Mouse (Mus musculus) stomach, postnatal 0 days (tissue): ENCODE results near the gene P2rx7. TPM values are rescaled to one million over a fixed set of nuclear protein-coding genes. Genes with fewer than 3 reads are reported as not detected.

Source experiments
- ATAC-seq: fragments of 200-750 bp; cut with Nextera tagmentation; 2 replicates; pipeline ENCODE4 v1.8.0; 2017; ENCODE audit not compliant: low FRiP score, low TSS enrichment
- DNase-seq: peaks from one replicate; pipeline ENCODE4 v3.0.0-alpha.2; 2016; ENCODE audit warnings: low spot score
- H3K27ac ChIP-seq: fragments of 300-500 bp; sonication (generic); replicated peaks from 2 replicates; pipeline ENCODE4 v1.5.1; 2014; ENCODE audit warnings: mild to moderate bottlenecking, control low read depth
- H3K27me3 ChIP-seq: fragments of 300-500 bp; sonication (generic); 2 replicates; pipeline ENCODE4 v1.6.1; 2014; ENCODE audit warnings: low read length; ENCODE audit not compliant: control insufficient read depth, insufficient read depth
- H3K36me3 ChIP-seq: fragments of 300-500 bp; sonication (generic); 2 replicates; pipeline ENCODE4 v1.6.1; 2014; ENCODE audit warnings: low read length, mixed read lengths; ENCODE audit not compliant: control insufficient read depth, insufficient read depth
- H3K4me1 ChIP-seq: fragments of 300-500 bp; sonication (generic); replicated peaks from 2 replicates; pipeline ENCODE4 v1.6.1; 2014; ENCODE audit warnings: antibody characterized with exemption; ENCODE audit not compliant: control insufficient read depth, insufficient read depth
- H3K4me2 ChIP-seq: fragments of 300-500 bp; sonication (generic); replicated peaks from 2 replicates; pipeline ENCODE4 v1.6.1; 2014; ENCODE audit warnings: low read depth, mild to moderate bottlenecking, control low read depth, moderate library complexity
- H3K4me3 ChIP-seq: fragments of 300-500 bp; sonication (generic); 2 replicates; pipeline ENCODE4 v1.5.1; 2014; ENCODE audit warnings: low read depth, low read length, control low read depth
- H3K9ac ChIP-seq: fragments of 300-500 bp; sonication (generic); 2 replicates; pipeline ENCODE4 v1.6.1; 2014; ENCODE audit warnings: mild to moderate bottlenecking, low read length, control low read depth, mixed read lengths
- H3K9me3 ChIP-seq: fragments of 300-500 bp; sonication (generic); 2 replicates; pipeline ENCODE4 v1.6.1; 2016; ENCODE audit warnings: low read length; ENCODE audit not compliant: control insufficient read depth
- CTCF ChIP-seq: IDR thresholded peaks from 2 replicates; pipeline ENCODE4 v1.5.1; 2016; ENCODE audit warnings: antibody characterized with exemption, low read depth, mild to moderate bottlenecking, moderate library complexity
- EP300 ChIP-seq: optimal IDR thresholded peaks from 2 replicates; pipeline ENCODE3; 2016; ENCODE audit warnings: antibody characterized with exemption
- WGBS: fragments of 180-500 bp; shearing (Covaris S2); extraction: QIAGEN DNeasy Blood & Tissue Kit; methylation state at CpG from one replicate; pipeline ENCODE4 v1.1.7; 2014; 5-methylcytosine and 5-hydroxymethylcytosine counted together
- polyA plus RNA-seq: library from polyadenylated mRNA; unstranded; fragments of >200 nt; fragmentation: Nextera tagmentation; extraction: Ambion mirVana; gene quantifications from 2 replicates; pipeline ENCODE4 v1.2.1, GENCODE M21; 2015

Gene P2rx7
- 2.1 and 2.7 TPM in 2 replicates for polyA plus RNA-seq

GRCm38 (mm10) chr5:122643701-122644100 lies at the start of gene P2rx7:
TSS of gene P2rx7 (plus strand) at chr5:122643911.
- H3K36me3 ChIP-seq, result no peaks in the 10 kb centered on the region
- H3K9ac ChIP-seq, result peak within 1 kb of the TSS; percentile 35
- peak within 1 kb of the TSS; percentile 23 for H3K4me2 ChIP-seq
- peak within 1 kb of the TSS; percentile 12; the same call in 1 of the 2 replicates for H3K4me3 ChIP-seq
- DNase-seq, result peak; percentile 56
- no peaks in the 10 kb centered on the region for H3K27me3 ChIP-seq
- WGBS, result 44% methylated on average over 12 of the region's 12 CpGs
- peak within 1 kb of the TSS; percentile 59 for H3K27ac ChIP-seq
- no peaks in the 10 kb centered on the region for H3K4me1 ChIP-seq
- no peak for TF ChIP-seq EP300
- TF ChIP-seq CTCF, result no peak
- H3K9me3 ChIP-seq, result no peaks in the 10 kb centered on the region
- peak; percentile 36; the same call in 1 of the 2 replicates for ATAC-seq

- no peak overlapping the region; the same call in 1 of the 2 replicates for H3K27ac ChIP-seq
- H3K36me3 ChIP-seq, result peaks cover 2% of the 10 kb centered on the region; the same call in 1 of the 2 replicates
- 55% methylated on average over 4 of the region's 4 CpGs for WGBS
- ATAC-seq, result no peak
- H3K9ac ChIP-seq, result no peak overlapping the region
- DNase-seq, result no peak
- H3K4me2 ChIP-seq, result no peak overlapping the region
- H3K9me3 ChIP-seq, result no peaks in the 10 kb centered on the region
- no peaks in the 10 kb centered on the region for H3K4me1 ChIP-seq
- no peak overlapping the region for H3K4me3 ChIP-seq
- TF ChIP-seq CTCF (no peak), EP300 (no peak)
- no peaks in the 10 kb centered on the region for H3K27me3 ChIP-seq
Measured at GRCm38 (mm10) chr5:122595470-122595869, 48.2 kb upstream of the P2rx7 start.

DNA sequence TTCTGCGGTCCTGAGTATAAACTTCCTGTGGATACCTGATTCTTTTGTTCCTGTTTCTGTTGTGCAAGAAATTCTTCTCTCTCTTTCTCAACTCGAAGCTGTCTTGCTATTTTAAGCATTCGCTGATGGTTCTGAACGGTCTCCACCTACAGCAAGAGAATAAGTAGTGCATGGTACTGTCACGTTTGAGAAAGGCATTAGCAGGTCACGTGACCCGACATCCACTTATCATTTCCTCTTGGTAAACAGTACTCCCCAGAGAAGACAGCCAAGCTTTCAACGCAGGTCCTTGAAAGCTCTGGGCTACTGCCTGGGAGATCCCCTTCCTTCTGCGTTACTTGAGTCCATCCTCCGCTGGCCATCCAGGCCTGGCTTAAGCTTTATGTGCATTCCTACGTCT lies 41.5 kb upstream of the P2rx7 start:
- WGBS, result 34% methylated on average over 11 of the region's 11 CpGs
- Histone ChIP-seq H3K27ac (peak overlapping the region; percentile 58; the same call in 1 of the 2 replicates), H3K4me3 (no peak overlapping the region), H3K4me2 (no peak overlapping the region), H3K27me3 (no peaks in the 10 kb centered on the region), H3K9ac (no peak overlapping the region), H3K9me3 (no peaks in the 10 kb centered on the region), H3K36me3 (peaks cover 12% of the 10 kb centered on the region; the same call in 1 of the 2 replicates), H3K4me1 (no peaks in the 10 kb centered on the region)
- DNase-seq (peak; percentile 42), ATAC-seq (peak; percentile 83)
- TF ChIP-seq CTCF (peak; percentile 52), EP300 (no peak)

- no peak overlapping the region for H3K4me3 ChIP-seq
- no peaks in the 10 kb centered on the region for H3K4me1 ChIP-seq
- DNase-seq, result no peak
- TF ChIP-seq CTCF (no peak), EP300 (no peak)
- ATAC-seq, result no peak
- H3K27ac ChIP-seq, result no peak overlapping the region
- H3K27me3 ChIP-seq, result no peaks in the 10 kb centered on the region
- no peak overlapping the region for H3K9ac ChIP-seq
- WGBS, result 86% methylated on average over 2 of the region's 2 CpGs
- no peaks in the 10 kb centered on the region for H3K9me3 ChIP-seq
- no peak overlapping the region for H3K4me2 ChIP-seq
- 0 out of 2 replicates have a peak, but pooled peaks cover 12% of the 10 kb centered on the region for H3K36me3 ChIP-seq
Measured at GRCm38 (mm10) chr5:122604894-122605293, 38.8 kb upstream of the P2rx7 start.

GRCm38 (mm10) chr5:122611651-122612050 lies 32.1 kb upstream of the P2rx7 start:
- Histone ChIP-seq H3K27me3 (no peaks in the 10 kb centered on the region), H3K27ac (peak overlapping the region; percentile 30; the same call in 1 of the 2 replicates), H3K4me1 (no peaks in the 10 kb centered on the region), H3K9ac (no peak overlapping the region), H3K9me3 (no peaks in the 10 kb centered on the region), H3K4me3 (no peak overlapping the region), H3K4me2 (no peak overlapping the region), H3K36me3 (0 out of 2 replicates have a peak, but pooled peaks cover under 1% of the 10 kb centered on the region)
- TF ChIP-seq CTCF, result no peak
- TF ChIP-seq EP300, result no peak
- WGBS, result 58% methylated on average over 5 of the region's 5 CpGs
- ATAC-seq (no peak), DNase-seq (no peak)

- H3K36me3 ChIP-seq, result no peaks in the 10 kb centered on the region
- WGBS, result 2% methylated on average over 57 of the region's 67 CpGs
- H3K4me3 ChIP-seq, result peak within 1 kb of the TSS; percentile 88
- DNase-seq, result peak; percentile 93
- peak; percentile 94 for ATAC-seq
- no peaks in the 10 kb centered on the region for H3K4me1 ChIP-seq
- H3K9ac ChIP-seq, result peak within 1 kb of the TSS; percentile 84
- H3K27me3 ChIP-seq, result no peaks in the 10 kb centered on the region
- H3K9me3 ChIP-seq, result no peaks in the 10 kb centered on the region
- H3K27ac ChIP-seq, result peak within 1 kb of the TSS; percentile 90
- H3K4me2 ChIP-seq, result peak within 1 kb of the TSS; percentile 96
- TF ChIP-seq EP300 (no peak), CTCF (0 out of 2 replicates have a peak, but pooled peaks have one; percentile 12)
Measured at GRCm38 (mm10) chr5:122613908-122614732, 29.6 kb upstream of the P2rx7 start, which contains the start of gene Ift81. TSS of gene Ift81 (minus strand) at chr5:122614518.
